Mouse (Mus musculus) kidney, embryonic 15.5 days (tissue): Measurements from ENCODE around the gene Gas6. TPM values are rescaled to one million over a fixed set of nuclear protein-coding genes. Genes with fewer than 3 reads are reported as not detected.
A peak's percentile ranks its signal among the peaks of the same experiment; 100 is the strongest.

Experiments
- ATAC-seq: fragments of 200-750 bp; cut with Nextera tagmentation; replicated peaks from 2 replicates; pipeline ENCODE4 v1.8.0; 2017; ENCODE audit warnings: moderate TSS enrichment; ENCODE audit not compliant: low FRiP score
- H3K27ac ChIP-seq: fragments of 300-500 bp; sonication (generic); 2 replicates; pipeline ENCODE4 v1.5.1; 2015; ENCODE audit warnings: mild to moderate bottlenecking, inconsistent platforms
- H3K27me3 ChIP-seq: fragments of 300-500 bp; sonication (generic); 2 replicates; pipeline ENCODE4 v1.6.1; 2015; ENCODE audit warnings: inconsistent platforms
- H3K36me3 ChIP-seq: fragments of 300-500 bp; sonication (generic); 2 replicates; pipeline ENCODE4 v1.6.1; 2015; ENCODE audit warnings: inconsistent platforms
- H3K4me1 ChIP-seq: fragments of 300-500 bp; sonication (generic); 2 replicates; pipeline ENCODE4 v1.6.1; 2015; ENCODE audit warnings: inconsistent platforms
- H3K4me2 ChIP-seq: fragments of 300-500 bp; sonication (generic); 2 replicates; pipeline ENCODE4 v1.6.1; 2015; ENCODE audit warnings: moderate library complexity, mild to moderate bottlenecking, inconsistent platforms
- H3K4me3 ChIP-seq: fragments of 300-500 bp; sonication (generic); replicated peaks from 2 replicates; pipeline ENCODE4 v1.5.1; 2015; ENCODE audit warnings: mild to moderate bottlenecking, inconsistent platforms
- H3K9ac ChIP-seq: fragments of 300-500 bp; sonication (generic); 2 replicates; pipeline ENCODE4 v1.6.1; 2015; ENCODE audit warnings: mild to moderate bottlenecking, inconsistent platforms
- H3K9me3 ChIP-seq: fragments of 300-500 bp; sonication (generic); replicated peaks from 2 replicates; pipeline ENCODE4 v1.6.1; 2016; ENCODE audit warnings: inconsistent platforms
- WGBS: fragments of 180-500 bp; shearing (Covaris S2); methylation state at CpG from one replicate; pipeline ENCODE4 v1.1.7; 2015; ENCODE audit warnings: mixed read lengths; 5-methylcytosine and 5-hydroxymethylcytosine counted together
- polyA plus RNA-seq: library from polyadenylated mRNA; unstranded; fragments of >200 nt; fragmentation: Nextera tagmentation; extraction: Ambion mirVana; gene quantifications from 2 replicates; pipeline ENCODE4 v1.2.1, GENCODE M21; 2015

Gas6 gene
- polyA plus RNA-seq, 1 experiment from 2014 or later, result 55.3 TPM

GRCm38 (mm10) chr8:13503936-13504606 lies 9.8 kb upstream of the Gas6 start:
- no peak for ATAC-seq
- Histone ChIP-seq H3K9ac (no peak overlapping the region), H3K36me3 (no peaks in the 10 kb centered on the region), H3K9me3 (no peaks in the 10 kb centered on the region), H3K4me3 (no peak overlapping the region), H3K4me1 (peaks cover 9% of the 10 kb centered on the region; the same call in 1 of the 2 replicates), H3K27ac (no peak overlapping the region), H3K27me3 (no peaks in the 10 kb centered on the region), H3K4me2 (no peak overlapping the region)
- WGBS, result 85% methylated on average over 8 of the region's 8 CpGs

GRCm38 (mm10) chr8:13501221-13501620 lies 6.9 kb upstream of the Gas6 start:
- Histone ChIP-seq H3K36me3 (no peaks in the 10 kb centered on the region), H3K27ac (no peak overlapping the region), H3K9ac (no peak overlapping the region), H3K4me2 (no peak overlapping the region), H3K27me3 (no peaks in the 10 kb centered on the region), H3K4me1 (no peaks in the 10 kb centered on the region), H3K9me3 (no peaks in the 10 kb centered on the region), H3K4me3 (no peak overlapping the region)
- no peak for ATAC-seq
- WGBS, result 80% methylated on average over 3 of the region's 3 CpGs

DNA sequence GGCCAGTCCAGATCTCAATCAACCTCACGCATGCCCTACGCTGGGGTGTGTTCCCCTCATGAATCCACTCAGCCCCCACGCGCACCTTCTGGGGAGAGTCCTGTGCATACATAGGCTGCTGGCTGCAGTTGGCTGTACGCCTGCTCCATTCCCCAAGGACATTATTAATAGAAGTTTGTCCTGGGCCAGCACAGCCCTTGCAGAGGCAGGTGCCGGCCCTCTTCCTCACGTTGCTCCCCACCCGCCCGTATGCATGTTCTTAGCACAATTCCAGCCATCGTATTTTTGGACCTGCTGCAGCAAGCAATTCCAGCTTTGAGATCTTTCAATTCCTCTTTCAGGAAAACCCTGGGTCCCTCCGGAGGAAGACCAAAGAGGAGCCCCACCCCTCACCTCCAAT lies 1.3 kb downstream of the Gas6 start:
- no peak overlapping the region for H3K27ac ChIP-seq
- no peak for ATAC-seq
- WGBS, result 40% methylated on average over 11 of the region's 11 CpGs
- peaks cover 44% of the 10 kb centered on the region for H3K27me3 ChIP-seq
- H3K9me3 ChIP-seq, result no peaks in the 10 kb centered on the region
- H3K4me2 ChIP-seq, result peak overlapping the region; percentile 95
- H3K36me3 ChIP-seq, result no peaks in the 10 kb centered on the region
- peak overlapping the region; percentile 64 for H3K4me3 ChIP-seq
- H3K9ac ChIP-seq, result no peak overlapping the region
- peaks cover 43% of the 10 kb centered on the region for H3K4me1 ChIP-seq

- no peaks in the 10 kb centered on the region for H3K36me3 ChIP-seq
- H3K4me1 ChIP-seq, result peaks cover 43% of the 10 kb centered on the region
- no peak overlapping the region for H3K4me3 ChIP-seq
- peaks cover 44% of the 10 kb centered on the region for H3K27me3 ChIP-seq
- H3K9ac ChIP-seq, result no peak overlapping the region
- ATAC-seq, result no peak
- H3K9me3 ChIP-seq, result no peaks in the 10 kb centered on the region
- 54% methylated on average over 9 of the region's 9 CpGs for WGBS
- no peak overlapping the region for H3K27ac ChIP-seq
- peak overlapping the region; percentile 95 for H3K4me2 ChIP-seq
These were observed 1.9 kb downstream of the Gas6 start for GRCm38 (mm10) chr8:13492198-13492995.

GRCm38 (mm10) chr8:13491491-13492010 lies 2.7 kb downstream of the Gas6 start:
- Histone ChIP-seq H3K36me3 (no peaks in the 10 kb centered on the region), H3K9ac (no peak overlapping the region), H3K27ac (no peak overlapping the region), H3K4me1 (peaks cover 45% of the 10 kb centered on the region), H3K4me3 (no peak overlapping the region), H3K4me2 (no peak overlapping the region), H3K27me3 (peaks cover 44% of the 10 kb centered on the region), H3K9me3 (no peaks in the 10 kb centered on the region)
- no peak for ATAC-seq
- 90% methylated on average over 14 of the region's 14 CpGs for WGBS

GRCm38 (mm10) chr8:13489986-13490910 lies 4.0 kb downstream of the Gas6 start:
- no peak overlapping the region for H3K4me2 ChIP-seq
- peak overlapping the region; percentile 49 for H3K27ac ChIP-seq
- H3K36me3 ChIP-seq, result no peaks in the 10 kb centered on the region
- no peak overlapping the region for H3K4me3 ChIP-seq
- ATAC-seq, result no peak
- H3K9ac ChIP-seq, result no peak overlapping the region
- no peaks in the 10 kb centered on the region for H3K9me3 ChIP-seq
- WGBS, result 46% methylated on average over 13 of the region's 13 CpGs
- H3K4me1 ChIP-seq, result peaks cover 45% of the 10 kb centered on the region
- peaks cover 40% of the 10 kb centered on the region for H3K27me3 ChIP-seq

GRCm38 (mm10) chr8:13489351-13489750 lies 4.9 kb downstream of the Gas6 start:
- H3K4me3 ChIP-seq, result no peak overlapping the region
- 0 out of 2 replicates have a peak, but pooled peaks cover 2% of the 10 kb centered on the region for H3K36me3 ChIP-seq
- H3K9me3 ChIP-seq, result no peaks in the 10 kb centered on the region
- no peak for ATAC-seq
- H3K4me1 ChIP-seq, result peaks cover 41% of the 10 kb centered on the region
- peak overlapping the region; percentile 41; the same call in 1 of the 2 replicates for H3K27ac ChIP-seq
- WGBS, result 87% methylated on average over 3 of the region's 3 CpGs
- no peak overlapping the region for H3K4me2 ChIP-seq
- H3K9ac ChIP-seq, result no peak overlapping the region
- peaks cover 31% of the 10 kb centered on the region for H3K27me3 ChIP-seq

DNA sequence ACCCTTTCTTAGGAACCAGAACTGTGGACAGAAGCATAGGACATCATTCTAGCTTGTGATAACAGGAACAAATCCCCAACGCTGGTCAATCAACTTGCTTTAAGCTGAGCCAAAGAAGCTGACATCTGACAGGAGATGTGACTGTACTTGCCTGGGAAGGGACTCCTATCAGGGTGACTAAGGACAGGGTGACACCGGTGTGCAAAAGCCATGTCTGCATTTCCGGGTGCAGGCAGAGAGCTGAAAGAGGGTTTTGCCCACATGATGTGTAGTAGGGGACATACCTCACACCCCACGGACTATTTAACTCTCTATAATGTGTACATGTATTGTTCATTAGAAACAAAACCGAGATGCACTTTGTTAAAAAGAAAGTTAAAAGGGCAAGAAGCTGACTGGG lies 11.1 kb downstream of the Gas6 start:
- 0 out of 2 replicates have a peak, but pooled peaks cover 2% of the 10 kb centered on the region for H3K4me1 ChIP-seq
- no peak overlapping the region for H3K9ac ChIP-seq
- no peak for ATAC-seq
- H3K9me3 ChIP-seq, result no peaks in the 10 kb centered on the region
- no peak overlapping the region for H3K4me3 ChIP-seq
- H3K27me3 ChIP-seq, result no peaks in the 10 kb centered on the region
- H3K27ac ChIP-seq, result no peak overlapping the region
- 0 out of 2 replicates have a peak, but pooled peaks cover 6% of the 10 kb centered on the region for H3K36me3 ChIP-seq
- no peak overlapping the region for H3K4me2 ChIP-seq
- 89% methylated on average over 5 of the region's 5 CpGs for WGBS

- Histone ChIP-seq H3K9me3 (no peaks in the 10 kb centered on the region), H3K4me3 (no peak overlapping the region), H3K9ac (no peak overlapping the region), H3K36me3 (0 out of 2 replicates have a peak, but pooled peaks cover 6% of the 10 kb centered on the region), H3K27me3 (no peaks in the 10 kb centered on the region), H3K27ac (no peak overlapping the region), H3K4me2 (no peak overlapping the region), H3K4me1 (0 out of 2 replicates have a peak, but pooled peaks cover 2% of the 10 kb centered on the region)
- 0 out of 2 replicates have a peak, but pooled peaks have one; percentile 33 for ATAC-seq
- 78% methylated on average over 2 of the region's 2 CpGs for WGBS
These were observed 12.0 kb downstream of the Gas6 start for GRCm38 (mm10) chr8:13482101-13482801.

GRCm38 (mm10) chr8:13481596-13481995 lies 12.7 kb downstream of the Gas6 start:
- no peaks in the 10 kb centered on the region for H3K27me3 ChIP-seq
- no peak overlapping the region for H3K4me2 ChIP-seq
- 0 out of 2 replicates have a peak, but pooled peaks cover under 1% of the 10 kb centered on the region for H3K4me1 ChIP-seq
- no peaks in the 10 kb centered on the region for H3K9me3 ChIP-seq
- no peak for ATAC-seq
- H3K27ac ChIP-seq, result no peak overlapping the region
- H3K4me3 ChIP-seq, result no peak overlapping the region
- H3K9ac ChIP-seq, result no peak overlapping the region
- H3K36me3 ChIP-seq, result 0 out of 2 replicates have a peak, but pooled peaks cover 6% of the 10 kb centered on the region
- WGBS, result 90% methylated on average over 3 of the region's 3 CpGs

GRCm38 (mm10) chr8:13481089-13481554 lies 13.2 kb downstream of the Gas6 start:
- no peaks in the 10 kb centered on the region for H3K4me1 ChIP-seq
- H3K27ac ChIP-seq, result no peak overlapping the region
- no peaks in the 10 kb centered on the region for H3K27me3 ChIP-seq
- no peak overlapping the region for H3K9ac ChIP-seq
- no peak overlapping the region for H3K4me3 ChIP-seq
- no peaks in the 10 kb centered on the region for H3K9me3 ChIP-seq
- no peak for ATAC-seq
- no peak overlapping the region for H3K4me2 ChIP-seq
- 75% methylated on average over 7 of the region's 7 CpGs for WGBS
- H3K36me3 ChIP-seq, result 0 out of 2 replicates have a peak, but pooled peaks cover 6% of the 10 kb centered on the region
